Mouse (Mus musculus) CH12.LX (cell line): ENCODE results near the gene Cped1. TPM values are rescaled to one million over a fixed set of nuclear protein-coding genes. Genes with fewer than 3 reads are reported as not detected.

Source experiments
- DNase-seq: peaks from one replicate; pipeline ENCODE4 v3.0.0-alpha.2; 2013; ENCODE audit errors: extremely low read depth
- H3K27ac ChIP-seq: 2 replicates; pipeline ENCODE4 v1.5.1; 2012; ENCODE audit warnings: low read depth, mild to moderate bottlenecking, control low read depth, moderate library complexity; ENCODE audit not compliant: insufficient read depth
- H3K27me3 ChIP-seq: replicated peaks from 2 replicates; pipeline ENCODE3; 2012; ENCODE audit warnings: inconsistent platforms
- H3K36me3 ChIP-seq, 2 experiments: replicated peaks in 1 of 2; 2 replicates each; pipeline versions ENCODE3 to v1.6.1; 2012; ENCODE audit warnings: inconsistent platforms in 1 of 2, low read length in 1 of 2, mild to moderate bottlenecking in 1 of 2, mixed read lengths in 1 of 2, moderate library complexity in 1 of 2; ENCODE audit not compliant: control insufficient read depth in 1 of 2, insufficient read depth in 1 of 2
- H3K4me1 ChIP-seq, 2 experiments: 2 replicates each; pipeline ENCODE4 v1.6.1; 2012; ENCODE audit warnings: inconsistent platforms in 1 of 2, moderate library complexity in 1 of 2; ENCODE audit not compliant: insufficient read depth in 2 of 2, control insufficient read depth in 1 of 2
- H3K4me2 ChIP-seq: 2 replicates; pipeline ENCODE4 v1.6.1; 2012; ENCODE audit warnings: low read depth, mild to moderate bottlenecking, control low read depth; ENCODE audit not compliant: poor library complexity, insufficient read depth, severe bottlenecking
- H3K4me3 ChIP-seq, 3 experiments: fragments of 150-350 bp in 1 of 3; sonication (generic) in 1 of 3; replicated peaks in 1 of 3; 2 replicates each; pipeline versions ENCODE3 to v1.5.1; 2011 to 2012; ENCODE audit warnings: low read depth in 2 of 3, low read length in 2 of 3, mild to moderate bottlenecking in 2 of 3, moderate library complexity in 2 of 3, control low read depth in 1 of 3, improper control_type of control experiment in 1 of 3, inconsistent platforms in 1 of 3, mixed read lengths in 1 of 3; ENCODE audit not compliant: poor library complexity in 1 of 3
- H3K79me2 ChIP-seq: replicated peaks from 2 replicates; pipeline ENCODE4 v1.6.1; 2012; ENCODE audit warnings: mild to moderate bottlenecking, moderate library complexity; ENCODE audit not compliant: control insufficient read depth, poor library complexity, insufficient read depth, severe bottlenecking; ENCODE audit errors: extremely low read depth
- H3K9ac ChIP-seq: 2 replicates; pipeline ENCODE4 v1.6.1; 2012; ENCODE audit warnings: low read depth, mild to moderate bottlenecking, control low read depth, moderate library complexity; ENCODE audit not compliant: insufficient read depth
- H3K9me3 ChIP-seq: replicated peaks from 2 replicates; pipeline ENCODE3; 2012; ENCODE audit warnings: low read length, inconsistent platforms, mixed read lengths
- BHLHE40 ChIP-seq: IDR thresholded peaks from 2 replicates; pipeline ENCODE4 v1.6.1; 2011; ENCODE audit warnings: mild to moderate bottlenecking, low read depth, low read length, improper control_type of control experiment
- CTCF ChIP-seq, 2 experiments: IDR thresholded peaks in 1 of 2; conservative IDR thresholded peaks in 1 of 2; 2 replicates each; pipeline ENCODE4 v1.5.1; 2011 to 2012; ENCODE audit warnings: low read depth in 2 of 2, low read length in 2 of 2, improper control_type of control experiment in 1 of 2, inconsistent platforms in 1 of 2, mild to moderate bottlenecking in 1 of 2, moderate library complexity in 1 of 2
- GABPA ChIP-seq: IDR thresholded peaks from 2 replicates; pipeline ENCODE4 v1.6.1; 2012; ENCODE audit warnings: low read depth, low read length, improper control_type of control experiment, inconsistent platforms; ENCODE audit not compliant: insufficient replicate concordance
- JUND ChIP-seq: conservative IDR thresholded peaks from 2 replicates; pipeline ENCODE4 v1.6.1; 2011; ENCODE audit warnings: low read depth, low read length, improper control_type of control experiment
- MAX ChIP-seq: IDR thresholded peaks from 2 replicates; pipeline ENCODE4 v1.6.1; 2011; ENCODE audit warnings: low read length, improper control_type of control experiment
- MEF2A ChIP-seq: IDR thresholded peaks from 2 replicates; pipeline ENCODE4 v1.6.1; 2014; ENCODE audit warnings: low read depth, mild to moderate bottlenecking, inconsistent platforms, low read length, improper control_type of control experiment, borderline replicate concordance
- NRF1 ChIP-seq: IDR thresholded peaks from 2 replicates; pipeline ENCODE4 v1.6.1; 2014; ENCODE audit warnings: low read depth, mild to moderate bottlenecking, inconsistent platforms, low read length, improper control_type of control experiment, moderate library complexity
- POLR2A ChIP-seq: IDR thresholded peaks from 2 replicates; pipeline ENCODE4 v1.6.1; 2011; ENCODE audit warnings: low read depth, mild to moderate bottlenecking, improper control_type of control experiment, low read length
- POLR2AphosphoS2 ChIP-seq: IDR thresholded peaks from 2 replicates; pipeline ENCODE4 v1.6.1; 2011; ENCODE audit warnings: low read depth, low read length, improper control_type of control experiment
- SMC3 ChIP-seq: IDR thresholded peaks from 2 replicates; pipeline ENCODE4 v1.6.1; 2011; ENCODE audit warnings: low read depth, low read length, improper control_type of control experiment
- TBP ChIP-seq: conservative IDR thresholded peaks from 2 replicates; pipeline ENCODE4 v1.6.1; 2011; ENCODE audit warnings: low read depth, low read length, improper control_type of control experiment
- dilution Hi-C: fragments of 300-500 bp; cut with MboI; formaldehyde crosslinking; loops from 2 replicates; pipeline ENCODE4 v1.14.3; 2020; ENCODE audit warnings: low sequenced_read_pairs; ENCODE audit not compliant: extremely low pct_unique_long_range_greater_than_20kb, extremely low pct_ligation_motif_present
- in situ Hi-C: fragments of 300-500 bp; cut with MboI; formaldehyde crosslinking; loops from 3 replicates; pipeline ENCODE4 v1.14.3; 2019; ENCODE audit warnings: low sequenced_read_pairs, low pct_ligation_motif_present, low pct_unique_long_range_greater_than_20kb, mixed read lengths
- polyA plus RNA-seq: library from polyadenylated mRNA; unstranded; fragments of >175 nt; gene quantifications from 2 replicates; pipeline ENCODE4 v1.2.1, GENCODE M21; 2012; ENCODE audit warnings: low read depth; ENCODE audit not compliant: insufficient read length
- total RNA-seq, 2 experiments: library from RNA; depleted of rRNA; stranded (reverse); fragments of 300-350 nt in 1 of 2; fragments of >200 nt in 1 of 2; gene quantifications; 2 replicates each; pipeline ENCODE4 v1.2.3; 2012 to 2014

The Cped1 gene
- total RNA-seq (2012; rRNA removed) = 4.7 and 6.8 TPM in 2 replicates
- total RNA-seq (2014; rRNA removed) = 0.46 and 0.51 TPM in 2 replicates
- polyA plus RNA-seq = 1.1 TPM in 2 replicates

- no peaks in the 10 kb centered on the region for H3K4me1 ChIP-seq
- H3K4me2 ChIP-seq = peak within 1 kb of the TSS; percentile 97
- H3K9ac ChIP-seq = peak within 1 kb of the TSS; percentile 78
- H3K36me3 ChIP-seq = no peaks in the 10 kb centered on the region
- H3K79me2 ChIP-seq = no peaks in the 10 kb centered on the region
- H3K4me3 ChIP-seq = peak within 1 kb of the TSS; percentile 15 to 27 (median 17)
- TF ChIP-seq POLR2A = peak; percentile 61
- no peak for TF ChIP-seq MAX
- TF ChIP-seq NRF1 = peak; percentile 61
- TF ChIP-seq TBP = 0 out of 2 replicates have a peak, but pooled peaks have one; percentile 30
- no peak for TF ChIP-seq POLR2AphosphoS2
- no peak for TF ChIP-seq JUND
- 0 out of 2 replicates have a peak, but pooled peaks have one; percentile 31 for TF ChIP-seq MEF2A
- TF ChIP-seq BHLHE40 = peak; percentile 41; the same call in 1 of the 2 replicates
- TF ChIP-seq, all 38 proteins: peak for 5
- peak within 1 kb of the TSS; percentile 45; the same call in 1 of the 2 replicates for H3K27ac ChIP-seq
- H3K9me3 ChIP-seq = no peaks in the 10 kb centered on the region
- in situ Hi-C loops (loop anchor here (5.0 kb wide), 1 partner anchor 86 kb away; no protein-coding TSS in a partner anchor), dilution Hi-C loops (no loop called here)
- no peak for DNase-seq
- H3K27me3 ChIP-seq = no peaks in the 10 kb centered on the region
Observed at GRCm38 (mm10) chr6:21985732-21986540, at the start of gene Cped1. Gene Cped1 (plus strand): TSS chr6:21985916.

GRCm38 (mm10) chr6:21937981-21938635, 47.6 kb upstream of the Cped1 start:
- Histone ChIP-seq H3K9me3 (no peaks in the 10 kb centered on the region), H3K36me3 (no peaks in the 10 kb centered on the region), H3K4me1 (no peaks in the 10 kb centered on the region), H3K4me2 (no peak overlapping the region), H3K4me3 (no peak overlapping the region), H3K27ac (no peak overlapping the region), H3K9ac (no peak overlapping the region), H3K79me2 (no peaks in the 10 kb centered on the region), H3K27me3 (no peaks in the 10 kb centered on the region)
- dilution Hi-C loops = no loop called here
- in situ Hi-C loops = no loop called here
- DNase-seq = no peak
- peak in 1 of 2 experiments; percentile 40; a peak in 1 of 4 replicates for TF ChIP-seq CTCF (conservative IDR thresholded peaks at IDR 0.05 in 1 of 2, IDR thresholded peaks at IDR 0.05 in 1 of 2; ENCODE audit: low read depth in 2 of 2, low read length in 2 of 2)
- TF ChIP-seq SMC3 = peak; percentile 5; the same call in 1 of the 2 replicates
- no peak for TF ChIP-seq GABPA
